Mouse (Mus musculus) megakaryocyte, embryonic 14.5 days (primary cell): Measurements from ENCODE around the gene Otx2.

Source experiments
- FLI1 ChIP-seq: IDR thresholded peaks from 2 replicates; pipeline ENCODE4 v1.6.1; 2012; ENCODE audit warnings: low read length, inconsistent platforms, mixed read lengths
- GATA1 ChIP-seq: IDR thresholded peaks from 3 replicates; pipeline ENCODE4 v1.6.1; 2012; ENCODE audit warnings: mixed read lengths, low read length, inconsistent platforms, borderline replicate concordance

DNA sequence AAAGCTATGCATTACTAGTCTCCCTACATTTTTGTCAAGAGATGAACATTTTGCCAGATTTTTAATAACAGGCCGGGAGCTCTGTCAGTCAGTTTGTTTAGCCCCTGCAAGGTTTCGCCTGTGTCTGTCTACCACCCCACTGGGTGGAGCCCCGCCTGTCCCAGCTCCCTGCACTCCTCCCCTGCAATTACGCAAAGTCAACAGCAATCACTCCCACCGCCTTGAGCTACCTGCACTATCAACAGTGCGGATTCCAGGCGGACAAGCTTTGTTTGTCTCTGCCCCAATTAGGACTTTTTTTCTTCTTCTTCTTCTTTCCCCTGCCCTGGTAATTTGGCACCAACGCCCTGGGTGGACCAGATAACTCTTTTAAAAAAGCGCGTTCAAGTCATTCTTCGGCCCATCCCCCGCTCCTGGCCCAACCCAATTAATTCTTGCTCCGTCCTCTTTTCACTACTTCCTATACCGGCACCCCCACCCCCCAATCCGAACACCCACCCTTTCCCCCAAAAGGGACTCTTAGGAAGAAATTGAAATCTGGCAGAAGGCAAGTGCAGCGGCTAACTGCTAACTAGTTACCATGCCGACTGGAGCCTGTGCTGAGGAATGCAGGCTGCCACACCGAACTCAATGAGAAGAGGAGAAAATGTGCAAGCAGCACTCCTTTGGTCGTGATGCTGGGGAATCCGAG, 35.9 kb upstream of the Otx2 start:
- no peak for TF ChIP-seq GATA1
- TF ChIP-seq FLI1: no peak
